Mouse (Mus musculus) ES-E14 (cell line): ENCODE results near the gene Mall. TPM values are rescaled to one million over a fixed set of nuclear protein-coding genes. Genes with fewer than 3 reads are reported as not detected.

ENCODE experiments used
- DNase-seq: peaks from one replicate; pipeline ENCODE4 v3.0.0-alpha.2; 2013; ENCODE audit warnings: low read depth, low spot score
- H3K27ac ChIP-seq: 2 replicates; pipeline ENCODE4 v1.5.1; 2012; ENCODE audit warnings: low read depth, mild to moderate bottlenecking, low read length, moderate library complexity, mixed read lengths; ENCODE audit not compliant: poor library complexity, insufficient read depth, severe bottlenecking
- H3K36me3 ChIP-seq: 2 replicates; pipeline ENCODE4 v1.6.1; 2012; ENCODE audit warnings: mild to moderate bottlenecking, low read length, moderate library complexity, mixed read lengths; ENCODE audit not compliant: control insufficient read depth, poor library complexity, insufficient read depth, severe bottlenecking
- H3K4me1 ChIP-seq, 2 experiments: fragments of 150-350 bp in 1 of 2; sonication (generic) in 1 of 2; 2 replicates each; pipeline ENCODE4 v1.6.1; 2012; ENCODE audit warnings: low read length in 2 of 2, mild to moderate bottlenecking in 1 of 2, mixed read lengths in 1 of 2; ENCODE audit not compliant: control insufficient read depth in 2 of 2, insufficient read depth in 2 of 2, poor library complexity in 1 of 2
- H3K4me3 ChIP-seq, 2 experiments: fragments of 150-350 bp in 1 of 2; sonication (generic) in 1 of 2; 2 replicates each; pipeline ENCODE4 v1.5.1; 2012; ENCODE audit warnings: low read length in 2 of 2, low read depth in 1 of 2, mild to moderate bottlenecking in 1 of 2, mixed read lengths in 1 of 2; ENCODE audit not compliant: insufficient read depth in 1 of 2, poor library complexity in 1 of 2, severe bottlenecking in 1 of 2
- H3K9ac ChIP-seq: 2 replicates; pipeline ENCODE4 v1.6.1; 2012; ENCODE audit warnings: low read depth, mild to moderate bottlenecking, low read length, mixed read lengths; ENCODE audit not compliant: poor library complexity, insufficient read depth, severe bottlenecking
- H3K9me3 ChIP-seq: fragments of 150-350 bp; sonication (generic); 2 replicates; pipeline ENCODE4 v1.6.1; 2012; ENCODE audit warnings: low read depth, mild to moderate bottlenecking, low read length; ENCODE audit not compliant: control insufficient read depth, insufficient read depth
- CHD2 ChIP-seq: IDR thresholded peaks from 2 replicates; pipeline ENCODE4 v1.6.1; 2014; ENCODE audit warnings: mild to moderate bottlenecking, low read depth, low read length, inconsistent platforms
- HCFC1 ChIP-seq: IDR thresholded peaks from 2 replicates; pipeline ENCODE4 v1.6.1; 2012; ENCODE audit warnings: low read length, inconsistent platforms, borderline replicate concordance; ENCODE audit not compliant: insufficient read depth
- MAFK ChIP-seq: IDR thresholded peaks from 2 replicates; pipeline ENCODE4 v1.6.1; 2014; ENCODE audit warnings: mild to moderate bottlenecking, low read depth, low read length, inconsistent platforms; ENCODE audit not compliant: insufficient read depth
- ZC3H11A ChIP-seq: IDR thresholded peaks from 2 replicates; pipeline ENCODE4 v1.6.1; 2012; ENCODE audit warnings: low read depth, mild to moderate bottlenecking, inconsistent platforms, low read length, borderline replicate concordance
- ZNF384 ChIP-seq: IDR thresholded peaks from 2 replicates; pipeline ENCODE4 v1.6.1; 2012; ENCODE audit warnings: low read depth, low read length, inconsistent platforms
- in situ Hi-C, 2 experiments: fragments of 600-800 bp; cut with MboI; formaldehyde crosslinking; loops; one replicate each; pipeline ENCODE4 v1.15.1; 2025; ENCODE audit warnings: low sequenced_read_pairs in 2 of 2, inconsistent platforms in 1 of 2; ENCODE audit not compliant: unreplicated experiment in 2 of 2
- total RNA-seq: library from RNA; depleted of rRNA; stranded (reverse); fragments of 300-350 nt; gene quantifications from 2 replicates; pipeline ENCODE4 v1.2.3, GENCODE M21; 2012

The Mall gene
- total RNA-seq, 1 experiment = 0.85 TPM

GRCm38 (mm10) chr2:127759157-127759880 lies 29.6 kb upstream of the Mall start:
- Histone ChIP-seq H3K27ac (no peak overlapping the region), H3K4me1 (peaks cover 0 to 2% of the 10 kb centered on the region in 2 experiments; a peak in 1 of 4 replicates), H3K9me3 (no peaks in the 10 kb centered on the region), H3K36me3 (no peaks in the 10 kb centered on the region), H3K9ac (no peak overlapping the region), H3K4me3 (no peak overlapping the region)
- in situ Hi-C loops = no loop called here
- TF ChIP-seq HCFC1 = no peak
- no peak for TF ChIP-seq ZNF384
- TF ChIP-seq ZC3H11A = no peak
- TF ChIP-seq CHD2 = no peak
- TF ChIP-seq MAFK = no peak
- DNase-seq = no peak

DNA sequence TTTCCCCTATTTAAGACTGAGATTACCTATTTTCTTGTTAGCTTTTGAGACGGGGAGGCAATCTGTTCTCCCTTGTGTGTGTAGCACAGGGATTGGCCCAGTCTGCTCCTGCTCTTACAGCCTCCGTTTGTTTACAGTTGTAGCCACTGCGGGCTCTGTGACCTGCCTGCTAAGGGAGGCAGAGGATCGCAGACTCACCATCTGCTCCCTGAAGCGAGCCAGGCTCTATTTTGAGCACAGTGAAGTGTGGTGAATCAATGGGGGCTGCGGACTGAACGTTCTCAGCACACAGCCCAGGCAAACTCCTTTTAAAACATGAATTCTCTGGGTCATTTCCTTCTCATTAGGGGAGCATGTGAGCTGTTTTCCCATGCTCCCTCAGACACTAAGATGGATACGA lies 27.4 kb upstream of the Mall start:
- Histone ChIP-seq H3K9ac (no peak overlapping the region), H3K36me3 (no peaks in the 10 kb centered on the region), H3K4me3 (no peak overlapping the region), H3K27ac (no peak overlapping the region), H3K4me1 (peaks cover 0 to 2% of the 10 kb centered on the region in 2 experiments; a peak in 1 of 4 replicates), H3K9me3 (no peaks in the 10 kb centered on the region)
- TF ChIP-seq ZC3H11A (no peak), HCFC1 (no peak), ZNF384 (no peak), CHD2 (no peak), MAFK (no peak)
- no peak for DNase-seq
- in situ Hi-C loops = no loop called here

- DNase-seq = no peak
- Histone ChIP-seq H3K36me3 (no peaks in the 10 kb centered on the region), H3K9ac (no peak overlapping the region), H3K4me3 (no peak overlapping the region), H3K4me1 (no peaks in the 10 kb centered on the region), H3K9me3 (no peaks in the 10 kb centered on the region), H3K27ac (no peak overlapping the region)
- no peak for TF ChIP-seq ZNF384
- no peak for TF ChIP-seq ZC3H11A
- TF ChIP-seq HCFC1 = no peak
- TF ChIP-seq MAFK = no peak
- TF ChIP-seq CHD2 = no peak
- in situ Hi-C loops = no loop called here
Measured at GRCm38 (mm10) chr2:127754113-127754512, 24.4 kb upstream of the Mall start.

DNA sequence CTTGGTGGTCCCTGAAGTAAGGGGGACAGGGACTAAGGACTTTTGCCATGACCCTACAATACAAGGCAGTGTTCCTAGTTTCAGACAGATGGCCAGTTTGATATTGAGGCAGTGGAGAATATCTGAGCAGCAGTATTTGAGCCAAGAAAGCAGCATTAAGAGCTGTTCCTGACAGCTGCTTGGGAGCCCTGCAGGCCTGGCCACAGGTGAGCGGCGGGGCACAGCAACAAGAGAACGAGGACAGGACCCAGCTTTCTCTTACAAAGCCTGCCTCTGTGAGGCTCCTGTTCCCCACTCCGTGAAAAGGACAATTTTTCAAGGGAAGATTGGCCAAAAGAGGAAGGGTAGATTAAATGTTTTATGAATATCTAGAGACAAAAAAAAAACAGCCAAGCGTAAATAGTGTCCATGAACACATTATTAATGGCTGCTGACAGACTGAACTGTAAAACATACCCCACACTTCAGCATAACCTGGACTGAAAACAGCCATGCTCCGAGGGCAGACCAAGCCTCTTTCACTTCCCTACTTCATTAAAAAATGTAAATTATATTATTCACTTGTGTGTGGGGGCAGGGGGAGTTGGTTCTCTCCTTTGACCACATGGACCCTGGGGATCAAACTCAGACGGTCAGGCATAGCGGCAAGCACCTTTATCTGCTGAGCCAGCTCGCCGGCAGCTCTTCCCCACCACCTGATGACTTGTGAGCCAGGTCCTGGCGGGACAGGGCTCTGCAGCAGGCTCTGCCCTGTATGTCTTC lies 22.3 kb upstream of the Mall start:
- DNase-seq = no peak
- Histone ChIP-seq H3K36me3 (no peaks in the 10 kb centered on the region), H3K4me1 (no peaks in the 10 kb centered on the region), H3K27ac (no peak overlapping the region), H3K9ac (no peak overlapping the region), H3K4me3 (no peak overlapping the region), H3K9me3 (no peaks in the 10 kb centered on the region)
- in situ Hi-C loops = no loop called here
- TF ChIP-seq ZC3H11A = no peak
- TF ChIP-seq MAFK = no peak
- TF ChIP-seq HCFC1 = no peak
- no peak for TF ChIP-seq CHD2
